ENCODE assay signal across 9 mouse cellular contexts in genomic region chr10:95894036-95894855, GRCm38 (mm10). TPM values are rescaled to one million over a fixed set of nuclear protein-coding genes. Genes with fewer than 3 reads are reported as not detected.
A peak's percentile ranks its signal among the peaks of the same experiment; 100 is the strongest.
DNase-seq lines count a peak whose midpoint lies in the region; ATAC-seq lines count a peak whose summit lies in the region.
"Had no signal": no experiment of that assay in that cellular context is flagged by ENCODE, and none has a peak within 500 bp of the region (broad histone marks: within the 10 kb centered on the region; RNA-seq: fewer than 3 reads in every experiment).

No protein-coding gene starts in this region.

- no peaks in the 10 kb centered on the region for H3K36me3 ChIP-seq in hindbrain, embryonic 11.5 days (ENCODE audit: control insufficient read depth, insufficient read depth, low read length)
- H3K36me3 ChIP-seq in liver, embryonic 15.5 days (replicated peaks): no peaks in the 10 kb centered on the region
- H3K36me3 ChIP-seq in stomach, embryonic 16.5 days (ENCODE audit: control insufficient read depth, insufficient read depth, low read length): no peaks in the 10 kb centered on the region

- peak overlapping the region; percentile 25 for H3K4me3 ChIP-seq in hindbrain, embryonic 11.5 days (ENCODE audit: low read depth, low read length)
- H3K4me3 ChIP-seq in liver, embryonic 15.5 days (replicated peaks): peak overlapping the region; percentile 25
- H3K4me3 ChIP-seq in stomach, embryonic 16.5 days (replicated peaks; ENCODE audit: low read length): peak overlapping the region; percentile 33

- no peaks in the 10 kb centered on the region for H3K4me1 ChIP-seq in hindbrain, embryonic 11.5 days (replicated peaks; ENCODE audit: control insufficient read depth, insufficient read depth, low read length)
- no peaks in the 10 kb centered on the region for H3K4me1 ChIP-seq in liver, embryonic 15.5 days (replicated peaks)
- H3K4me1 ChIP-seq in stomach, embryonic 16.5 days (ENCODE audit: control insufficient read depth, insufficient read depth, low read length): no peaks in the 10 kb centered on the region

- peak overlapping the region; percentile 36; the same call in 1 of the 2 replicates for H3K9ac ChIP-seq in hindbrain, embryonic 11.5 days (ENCODE audit: low read depth, low read length)
- H3K9ac ChIP-seq in liver, embryonic 15.5 days: no peak overlapping the region
- H3K9ac ChIP-seq in stomach, embryonic 16.5 days (ENCODE audit: low read length): peak overlapping the region; percentile 46

- peak; percentile 63 for ATAC-seq in cerebellum, adult (ENCODE audit: insufficient number of reproducible peaks, low FRiP score, low TSS enrichment)
- ATAC-seq in hindbrain, embryonic 11.5 days (ENCODE audit: low FRiP score): no peak; the same call in 1 of the 2 replicates
- ATAC-seq in liver, embryonic 15.5 days (ENCODE audit: insufficient read depth): no peak
- peak; percentile 46; the same call in 1 of the 2 replicates for ATAC-seq in stomach, embryonic 16.5 days (ENCODE audit: insufficient read depth, low FRiP score)

- 43% methylated on average over 17 of the region's 17 CpGs for WGBS in hindbrain, embryonic 11.5 days
- 19% methylated on average over 17 of the region's 17 CpGs for WGBS in liver, embryonic 15.5 days (ENCODE audit: insufficient replicate concordance)
- WGBS in stomach, embryonic 16.5 days: 23% methylated on average over 17 of the region's 17 CpGs

- no peak for DNase-seq in cerebellum, postnatal 4 days (ENCODE audit: low spot score in 2 of 2)
- DNase-seq in right cerebral cortex, adult 18-20 months: peak; percentile 13
- DNase-seq in right cerebral cortex, adult 2 months (ENCODE audit: low spot score in 2 of 2): no peak
- peak; percentile 35 for DNase-seq in hindbrain, embryonic 11.5 days (ENCODE audit: low spot score)
- no peak for DNase-seq in urinary bladder, adult 18-20 months (ENCODE audit: low spot score in 2 of 2)

- H3K9me3 ChIP-seq in hindbrain, embryonic 11.5 days (ENCODE audit: control insufficient read depth, low read length): no peaks in the 10 kb centered on the region
- no peaks in the 10 kb centered on the region for H3K9me3 ChIP-seq in liver, embryonic 15.5 days (replicated peaks)
- H3K9me3 ChIP-seq in stomach, embryonic 16.5 days (replicated peaks; ENCODE audit: control insufficient read depth, low read length): no peaks in the 10 kb centered on the region

- no peak overlapping the region for H3K27ac ChIP-seq in hindbrain, embryonic 11.5 days (ENCODE audit: low read depth, low read length)
- no peak overlapping the region for H3K27ac ChIP-seq in liver, embryonic 15.5 days (replicated peaks)
- H3K27ac ChIP-seq in stomach, embryonic 16.5 days (ENCODE audit: low read length): no peak overlapping the region

- H3K27me3 ChIP-seq in hindbrain, embryonic 11.5 days (ENCODE audit: control insufficient read depth, insufficient read depth, low read length): no peaks in the 10 kb centered on the region
- H3K27me3 ChIP-seq in liver, embryonic 15.5 days: no peaks in the 10 kb centered on the region; the same call in 1 of the 2 replicates
- no peaks in the 10 kb centered on the region for H3K27me3 ChIP-seq in stomach, embryonic 16.5 days (ENCODE audit: control insufficient read depth, insufficient read depth, low read length)

- H3K4me2 ChIP-seq in hindbrain, embryonic 11.5 days (replicated peaks; ENCODE audit: low read depth, low read length): peak overlapping the region; percentile 41
- peak overlapping the region; percentile 51 for H3K4me2 ChIP-seq in liver, embryonic 15.5 days
- H3K4me2 ChIP-seq in stomach, embryonic 16.5 days (ENCODE audit: low read depth, low read length): peak overlapping the region; percentile 69

RNA-seq across cellular contexts. Expression of gene Eea1, which starts 46.2 kb away (rescaled TPM):
- 15.3 and 18.4 TPM in 2 replicates for polyA plus RNA-seq in hindbrain, embryonic 11.5 days (2014; fragmentation: Nextera tagmentation; extraction: Ambion mirVana)
- polyA plus RNA-seq in liver, embryonic 15.5 days (2015; fragmentation: Nextera tagmentation; extraction: Ambion mirVana): 7.7 and 7.9 TPM in 2 replicates
- polyA plus RNA-seq in stomach, embryonic 16.5 days (2015; fragmentation: Nextera tagmentation; extraction: Ambion mirVana): 16.7 and 18.1 TPM in 2 replicates

RNA-seq across cellular contexts. Expression of gene Gm33543, which starts 51.5 kb away (rescaled TPM):
- polyA plus RNA-seq in hindbrain, embryonic 11.5 days (2014; fragmentation: Nextera tagmentation; extraction: Ambion mirVana): not detected in 2 replicates
- 0.12 and 0.13 TPM in 2 replicates for polyA plus RNA-seq in liver, embryonic 15.5 days (2015; fragmentation: Nextera tagmentation; extraction: Ambion mirVana)
- polyA plus RNA-seq in stomach, embryonic 16.5 days (2015; fragmentation: Nextera tagmentation; extraction: Ambion mirVana): not detected in 2 replicates
- polyA plus RNA-seq: C2C12 had no signal

Comparison
In these comparisons a context has a peak if more than half of its experiments do, and no peak if none do; other contexts are left out.
1. DNase-seq: peak in right cerebral cortex, adult 18-20 months (single experiment) and hindbrain, embryonic 11.5 days (single experiment); none in cerebellum, postnatal 4 days (0 of 2), right cerebral cortex, adult 2 months (0 of 2) and urinary bladder, adult 18-20 months (0 of 2).
2. ATAC-seq: peak in cerebellum, adult (single experiment) and stomach, embryonic 16.5 days (single experiment); none in hindbrain, embryonic 11.5 days (single experiment) and liver, embryonic 15.5 days (single experiment).
3. Peak in every context shown above with its lines, with median percentiles within 50 percentile points of each other: H3K4me2 ChIP-seq and H3K4me3 ChIP-seq.